Mouse (Mus musculus): Measurements from ENCODE around the gene Lgals7.

GRCm38 (mm10) chr7:28879606-28880005 lies 16.0 kb downstream of the Lgals7 start:
- TF ChIP-seq GATA1 (IDR thresholded peaks at IDR 0.05; ENCODE audit: borderline replicate concordance, low read length) (no peak), FLI1 (IDR thresholded peaks at IDR 0.05; ENCODE audit: low read length) (no peak)

Data from megakaryocyte, embryonic 14.5 days (primary cell).